Mouse (Mus musculus) heart, adult 9 months (tissue): ENCODE measurements around the gene Cmss1.
A peak's percentile ranks its signal among the peaks of the same experiment; 100 is the strongest.

Source experiments
- DNase-seq, 2 experiments: peaks; one replicate each; pipeline ENCODE4 v3.0.0; 2022; ENCODE audit warnings: low spot score in 2 of 2

Cmss1 gene

DNA sequence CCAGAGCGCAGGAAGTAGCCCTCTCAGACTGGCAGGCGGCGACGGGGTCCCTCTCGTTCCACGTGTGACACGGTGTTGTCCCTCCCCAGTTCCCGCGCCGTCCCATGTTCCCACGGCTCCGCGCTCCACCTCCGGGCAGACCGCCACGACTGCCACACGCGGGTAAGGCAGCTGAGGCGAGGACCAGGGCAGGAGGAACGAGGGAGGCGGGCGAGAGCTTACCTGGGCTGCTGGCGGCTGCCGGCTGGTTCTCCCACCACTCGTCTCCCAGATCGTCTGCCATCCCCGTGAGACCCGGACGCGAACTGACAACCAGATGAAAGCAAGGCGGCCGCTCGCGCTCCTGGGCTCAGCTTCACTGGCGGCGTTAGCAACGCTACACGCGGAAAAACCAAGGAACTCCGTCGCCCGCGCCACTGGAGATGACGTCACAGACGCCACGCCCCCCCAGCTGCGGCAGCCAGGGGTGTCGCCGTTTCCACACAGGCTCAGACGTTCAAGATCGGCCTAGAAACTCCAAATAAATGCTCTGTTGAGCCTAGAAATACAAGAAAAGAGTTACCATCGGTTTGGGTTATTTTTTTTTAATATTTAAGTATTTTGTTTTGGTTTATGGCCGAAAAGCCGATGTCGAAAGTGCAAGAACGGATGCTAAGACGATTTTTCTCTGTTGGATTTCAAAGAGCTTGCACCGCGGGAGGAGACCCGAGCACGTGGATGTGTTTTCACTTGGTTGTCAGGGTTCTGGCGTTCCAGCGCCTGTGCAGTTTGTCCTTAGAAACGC lies at the start of gene Cmss1:
Gene Cmss1 (minus strand): TSS at position 421 of the 784 bp plus-strand sequence.
- peak; percentile 69 to 80 for DNase-seq

DNA sequence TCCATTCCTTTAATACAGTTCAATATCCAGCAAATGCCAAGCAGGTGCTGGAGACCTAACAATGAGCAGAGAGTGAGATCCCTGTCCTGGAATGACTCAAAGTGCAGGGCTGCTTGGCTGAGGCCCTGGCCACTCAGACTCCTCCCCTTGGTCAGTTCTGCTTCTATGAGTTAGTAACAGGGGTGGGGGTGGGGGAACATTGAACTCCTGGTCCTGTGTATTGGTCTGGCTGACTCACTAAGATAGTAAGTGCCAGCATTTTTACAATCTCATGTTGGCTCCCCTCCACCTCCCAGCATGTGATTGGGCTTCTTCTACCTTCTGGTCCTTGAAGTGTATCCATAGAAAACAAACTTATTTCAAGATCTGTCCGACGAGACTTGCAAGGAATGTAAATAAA lies 43.2 kb upstream of the Cmss1 start:
- DNase-seq: no peak

DNA sequence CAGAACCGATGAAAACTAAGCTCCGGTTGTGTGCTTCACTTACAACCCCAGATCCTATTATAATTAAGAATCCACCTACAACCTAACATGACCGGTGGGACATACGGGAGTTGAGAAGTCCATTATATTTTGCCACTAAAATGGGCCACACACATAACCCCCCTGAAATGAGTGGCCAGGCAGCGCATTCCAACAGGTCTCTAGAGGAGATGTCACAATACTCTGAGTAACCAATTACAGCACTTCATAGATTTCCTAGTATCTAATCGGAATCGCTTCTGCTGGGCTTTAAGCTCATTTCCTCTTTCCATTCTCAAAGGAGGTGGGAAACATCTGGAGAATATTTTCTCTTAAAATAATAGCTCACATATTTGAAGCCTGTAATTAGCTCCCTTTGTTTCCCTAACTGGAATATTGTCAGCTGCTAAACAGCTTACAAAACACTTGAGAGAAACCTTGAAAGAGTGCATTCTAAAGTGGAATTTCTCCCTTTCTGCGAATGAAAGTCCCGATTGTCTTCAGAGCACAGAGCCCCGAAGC lies 34.8 kb upstream of the Cmss1 start:
- DNase-seq: peak; percentile 32 to 67

GRCm38 (mm10) chr16:57634766-57635165 lies 28.1 kb upstream of the Cmss1 start:
- no peak for DNase-seq

DNA sequence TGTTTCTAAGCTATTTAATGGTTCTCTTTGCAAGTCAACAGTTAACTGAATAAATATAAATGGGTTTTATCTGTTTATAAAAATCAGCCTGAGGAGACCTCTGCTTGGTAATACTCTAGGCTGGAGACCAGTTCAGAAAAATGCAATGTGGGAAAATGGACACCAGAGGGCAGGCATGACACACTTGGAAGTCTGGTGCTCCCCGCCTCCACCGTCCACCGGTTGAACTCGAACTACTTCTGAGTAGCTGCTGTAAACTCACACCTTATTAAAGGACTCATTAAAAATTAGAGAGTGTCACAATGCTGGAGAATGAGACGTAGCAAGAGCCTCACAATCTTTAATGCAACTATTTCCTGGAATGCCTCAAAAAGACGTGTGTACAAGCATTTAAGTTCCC lies 27.5 kb upstream of the Cmss1 start:
- DNase-seq: peak; percentile 46 to 67

- DNase-seq: peak in 1 of 2 experiments; percentile 14
These were observed 5.1 kb upstream of the Cmss1 start for GRCm38 (mm10) chr16:57611768-57612167.

DNA sequence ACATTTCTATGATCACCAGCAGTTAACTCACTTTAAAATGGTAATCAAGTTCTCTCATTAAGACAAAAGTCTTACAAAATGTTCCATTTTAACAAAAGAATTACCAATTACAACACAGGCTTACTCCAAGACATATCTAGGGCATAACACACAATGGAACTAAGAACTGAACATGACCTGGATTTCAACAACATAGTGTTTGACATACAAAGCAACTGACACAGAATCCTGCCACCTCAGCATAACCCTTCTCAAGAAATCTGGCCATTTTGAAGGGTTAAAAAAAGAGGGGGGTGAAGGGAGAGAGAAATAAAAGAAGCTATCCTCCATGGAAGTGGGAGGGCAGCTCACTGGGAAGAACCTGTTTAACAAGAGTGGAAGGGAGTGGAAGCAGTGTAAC lies 5.6 kb downstream of the Cmss1 start:
- no peak for DNase-seq

- no peak for DNase-seq
These were observed 9.2 kb downstream of the Cmss1 start for GRCm38 (mm10) chr16:57597295-57597957.

DNA sequence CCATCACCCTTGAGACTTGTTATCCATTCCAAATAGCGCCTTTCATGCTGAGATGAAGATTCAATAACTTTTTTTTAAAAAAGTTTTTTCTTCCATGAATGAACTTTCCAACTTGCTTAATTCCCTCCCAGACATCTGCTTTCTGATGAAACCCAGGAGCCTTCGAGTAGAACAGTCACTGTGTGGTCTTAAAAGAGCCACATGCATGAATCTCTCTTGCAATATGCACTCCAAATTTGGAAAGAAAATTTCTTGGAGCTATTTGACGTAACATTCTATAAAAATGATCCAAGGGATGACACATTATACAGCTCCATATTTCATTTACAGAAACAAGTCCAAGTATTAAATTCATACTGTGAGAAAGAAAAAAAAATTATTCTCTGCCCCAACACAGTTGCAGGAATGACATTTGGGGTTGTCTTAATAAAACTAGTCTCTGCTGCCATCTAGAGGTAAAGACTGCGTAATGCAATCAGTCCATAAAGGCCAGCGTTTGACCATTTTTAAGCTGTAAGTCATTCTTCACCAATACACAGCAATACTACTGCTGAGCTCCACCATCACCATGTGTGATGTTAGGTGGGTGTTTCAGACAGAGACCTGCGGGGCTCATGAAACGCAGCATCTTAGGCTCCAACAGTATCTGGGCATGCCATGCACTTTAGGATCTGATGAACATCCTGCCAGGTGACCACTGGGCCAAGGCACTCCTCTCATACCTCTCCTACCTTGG lies 13.1 kb downstream of the Cmss1 start:
- DNase-seq: peak in 1 of 2 experiments; percentile 61

- DNase-seq: no peak
These were observed 21.5 kb downstream of the Cmss1 start for GRCm38 (mm10) chr16:57585201-57585600.

DNA sequence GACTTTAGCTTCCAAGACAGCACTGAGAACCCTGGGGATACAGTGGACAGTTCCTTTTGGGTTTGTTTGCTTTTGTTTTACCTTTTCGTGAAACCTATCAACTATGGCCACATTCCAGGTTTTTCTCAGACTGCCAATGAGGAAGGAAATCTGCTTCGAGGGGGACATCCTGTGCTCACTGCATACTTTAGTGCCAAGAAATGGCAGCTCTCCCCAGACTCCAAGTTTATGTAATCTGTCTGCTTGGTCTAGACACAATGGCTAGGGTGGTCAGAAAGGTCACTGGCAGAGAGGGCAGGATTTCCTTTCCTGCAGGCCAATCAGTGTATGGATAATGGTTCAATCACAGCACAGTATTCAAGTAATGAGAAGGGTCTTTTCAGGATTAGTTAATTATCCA lies 24.7 kb downstream of the Cmss1 start:
- peak; percentile 39 to 76 for DNase-seq

DNA sequence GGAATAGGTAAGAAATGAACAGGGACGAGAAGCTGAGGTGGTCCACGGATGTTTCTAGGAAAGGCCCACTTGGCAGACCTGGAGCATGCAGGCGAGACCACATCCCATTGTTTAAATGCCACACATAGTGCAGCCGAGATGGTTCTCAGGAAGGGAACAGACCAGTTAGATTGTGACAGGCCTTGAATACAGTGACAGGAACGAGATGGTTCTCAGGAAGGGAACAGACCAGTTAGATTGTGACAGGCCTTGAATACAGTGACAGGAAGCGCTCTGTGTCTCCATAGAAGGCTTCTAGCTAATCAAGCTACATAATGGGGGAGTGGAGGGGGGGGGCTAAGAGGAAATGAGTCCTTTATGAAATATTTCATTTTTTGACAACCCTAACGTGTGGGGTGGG lies 26.6 kb downstream of the Cmss1 start:
- no peak for DNase-seq

GRCm38 (mm10) chr16:57577519-57577918 lies 29.1 kb downstream of the Cmss1 start:
- DNase-seq: no peak

GRCm38 (mm10) chr16:57575764-57576388 lies 30.8 kb downstream of the Cmss1 start:
- DNase-seq: no peak

DNA sequence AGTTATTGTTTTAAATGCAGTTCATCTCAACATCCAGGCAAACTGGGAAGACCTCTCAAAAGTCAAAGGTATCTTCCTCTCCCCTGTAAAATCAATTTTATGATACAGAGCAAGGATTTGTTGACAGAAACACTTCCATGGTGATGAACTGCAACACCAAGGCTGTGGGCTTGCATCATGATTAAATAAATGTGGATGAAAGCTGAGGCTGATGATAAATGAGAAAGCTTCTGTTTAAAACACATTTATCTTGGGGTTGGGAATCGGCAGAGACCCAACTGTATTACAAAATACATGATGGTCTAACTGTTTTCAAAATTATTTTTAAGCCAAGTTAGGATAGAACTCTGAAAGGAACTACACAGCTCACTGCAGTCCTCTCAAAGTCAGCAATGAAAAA lies 32.8 kb downstream of the Cmss1 start:
- DNase-seq: no peak

GRCm38 (mm10) chr16:57570789-57571311 lies 35.8 kb downstream of the Cmss1 start:
- no peak for DNase-seq

GRCm38 (mm10) chr16:57568648-57569404 lies 37.8 kb downstream of the Cmss1 start:
- no peak for DNase-seq

DNA sequence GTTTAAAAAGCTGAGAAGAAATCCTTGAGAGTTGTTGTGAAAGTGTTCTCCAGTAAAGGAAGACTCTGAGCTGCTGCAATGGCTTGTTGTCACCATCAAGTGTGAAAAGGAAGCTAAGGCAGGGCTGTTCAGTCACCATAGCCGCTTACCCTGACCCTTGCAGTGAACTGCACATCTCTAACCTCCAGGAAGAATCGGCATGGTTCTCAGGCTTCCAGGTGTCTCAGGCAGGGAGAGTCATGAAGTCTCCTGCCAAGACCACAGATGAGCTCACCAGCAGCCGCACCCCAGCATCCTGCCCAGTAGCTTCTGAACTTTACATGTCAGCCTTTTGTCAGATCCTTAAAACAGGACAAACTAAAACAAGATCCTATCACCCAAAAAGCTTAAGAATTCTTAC lies 40.4 kb downstream of the Cmss1 start:
- no peak for DNase-seq

DNA sequence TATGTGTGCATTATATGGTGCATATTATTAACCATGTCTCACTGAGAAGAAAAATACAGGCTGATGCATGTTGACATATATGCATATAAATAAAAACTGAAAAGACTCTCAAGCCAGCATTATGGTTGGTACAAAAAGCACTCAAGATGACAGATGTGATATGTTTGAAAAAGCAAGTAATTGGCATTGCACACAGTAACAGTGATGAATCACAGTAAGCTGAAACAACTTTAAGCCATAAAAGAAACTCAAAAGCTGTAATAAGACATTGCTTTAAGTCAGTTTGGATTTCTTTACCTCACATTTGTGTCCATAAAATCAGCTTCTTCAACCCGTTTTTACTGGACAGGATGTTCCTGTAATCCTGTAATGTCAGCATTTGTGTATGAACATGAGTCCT lies 41.9 kb downstream of the Cmss1 start:
- no peak for DNase-seq

DNA sequence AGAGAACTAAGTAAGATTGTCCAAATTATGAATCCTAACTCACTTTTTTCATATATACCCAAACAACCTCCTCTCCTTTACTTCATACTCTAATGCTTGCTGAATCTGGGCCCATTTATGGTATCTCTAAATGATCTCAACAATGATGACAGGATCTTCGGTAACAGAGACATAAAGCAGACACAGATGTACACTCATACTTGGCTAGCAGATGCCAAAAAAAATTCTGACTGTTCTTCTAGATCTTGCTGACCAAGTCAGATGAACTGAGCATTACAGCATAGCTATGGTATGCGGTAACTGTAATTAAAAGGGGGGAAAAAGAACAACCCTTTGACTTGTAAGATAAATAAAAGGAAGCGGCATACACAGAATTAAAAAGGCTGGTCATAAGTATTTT lies 43.2 kb downstream of the Cmss1 start:
- DNase-seq: no peak

GRCm38 (mm10) chr16:57560185-57560584 lies 46.5 kb downstream of the Cmss1 start:
- no peak for DNase-seq
